Mouse (Mus musculus): ENCODE data around the gene Prpf3. TPM values are rescaled to one million over a fixed set of nuclear protein-coding genes. Genes with fewer than 3 reads are reported as not detected.
"Not testable (repeated sequence)": the region's sequence is repeated elsewhere in the genome, so short reads cannot be mapped to it uniquely, and the experiment has no call there.

Gene Prpf3
- polyA plus RNA-seq, 1 experiment from 2014 or later = 59.1 TPM

DNA sequence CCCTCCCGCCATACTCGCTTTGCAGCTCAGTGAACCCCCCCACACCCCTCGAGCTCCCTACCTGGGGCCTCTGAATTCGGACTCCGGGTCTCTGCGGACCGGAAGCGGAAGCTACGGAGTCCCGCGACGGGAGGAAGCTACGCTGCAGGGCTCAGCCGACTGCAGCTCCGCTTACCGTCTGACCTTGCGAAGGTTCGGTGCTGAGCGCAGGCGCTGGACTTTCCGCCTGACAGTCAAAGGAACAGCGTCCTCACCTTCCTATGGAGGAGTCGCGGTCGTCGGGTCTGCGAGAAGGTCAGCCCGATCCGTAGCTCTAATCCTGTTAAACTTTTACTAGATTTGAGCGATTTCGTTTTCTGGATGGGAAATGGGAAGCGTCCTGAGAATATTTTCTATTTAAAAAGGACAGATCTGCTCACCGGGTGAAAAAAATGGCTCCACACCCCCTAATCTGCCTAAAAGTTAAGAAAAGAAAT lies 15.7 kb upstream of the Prpf3 start, which contains the start of gene Mrps21:
Gene Mrps21, minus strand, starts transcription at position 128 of the 476 bp plus-strand sequence.
- WGBS = under 1% methylated on average over 33 of the region's 33 CpGs
- Histone ChIP-seq H3K4me3 (replicated peaks) (peak within 1 kb of the TSS; percentile 68), H3K4me1 (peaks cover 16% of the 10 kb centered on the region), H3K9me3 (no peaks in the 10 kb centered on the region), H3K4me2 (peak within 1 kb of the TSS; percentile 76), H3K9ac (peak within 1 kb of the TSS; percentile 82), H3K27me3 (no peaks in the 10 kb centered on the region), H3K36me3 (replicated peaks) (peaks cover 27% of the 10 kb centered on the region), H3K27ac (peak within 1 kb of the TSS; percentile 77)
- peak; percentile 94 for ATAC-seq (ENCODE audit: low FRiP score)

DNA sequence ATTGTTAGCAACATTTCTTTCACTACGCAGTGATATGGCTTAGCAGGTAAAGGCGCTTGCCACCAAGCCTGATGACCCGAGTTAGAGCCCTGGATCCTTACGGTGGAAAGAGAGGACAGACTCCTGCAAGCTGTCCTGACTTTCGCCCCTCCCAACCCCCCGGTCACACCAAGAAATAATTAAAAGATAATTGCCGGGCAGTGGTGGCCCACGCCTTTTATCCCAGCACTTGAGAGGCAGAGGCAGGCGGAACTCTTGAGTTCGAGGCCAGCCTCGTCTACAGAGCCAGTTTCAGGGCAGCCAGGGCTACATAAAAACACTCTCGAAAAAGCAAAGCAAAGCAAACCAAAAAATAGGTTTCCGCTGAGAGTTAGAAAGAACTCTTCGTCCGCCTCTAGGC lies 15.3 kb upstream of the Prpf3 start:
- 10% methylated on average over 15 of the region's 15 CpGs for WGBS
- Histone ChIP-seq H3K27me3 (no peaks in the 10 kb centered on the region), H3K4me3 (replicated peaks) (peak overlapping the region; percentile 68), H3K36me3 (replicated peaks) (peaks cover 30% of the 10 kb centered on the region), H3K9me3 (no peaks in the 10 kb centered on the region), H3K9ac (peak overlapping the region; percentile 82), H3K27ac (peak overlapping the region; percentile 77), H3K4me2 (peak overlapping the region; percentile 76), H3K4me1 (peaks cover 16% of the 10 kb centered on the region)
- peak; percentile 58 for ATAC-seq (ENCODE audit: low FRiP score)

DNA sequence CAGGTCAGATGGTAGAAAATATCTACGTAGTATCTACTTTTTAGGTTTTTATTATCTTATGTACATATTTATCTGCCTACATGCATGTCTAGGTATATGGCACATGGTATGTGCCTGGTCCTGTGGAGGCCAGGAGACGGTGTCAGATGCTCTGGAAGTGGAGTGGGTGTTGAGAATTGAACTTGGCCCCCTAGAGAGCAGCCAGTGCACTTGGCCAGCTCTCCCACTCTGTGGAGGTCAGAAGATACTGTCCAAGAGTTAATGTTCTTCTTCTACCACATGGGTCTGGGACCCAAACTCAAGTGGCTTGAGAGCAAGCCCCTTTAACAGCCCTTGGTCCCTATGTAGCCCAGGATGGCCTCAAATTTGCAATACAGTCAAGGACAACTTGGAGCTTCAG lies 11.7 kb upstream of the Prpf3 start:
- Histone ChIP-seq H3K36me3 (replicated peaks) (peaks cover 53% of the 10 kb centered on the region), H3K27me3 (no peaks in the 10 kb centered on the region)

DNA sequence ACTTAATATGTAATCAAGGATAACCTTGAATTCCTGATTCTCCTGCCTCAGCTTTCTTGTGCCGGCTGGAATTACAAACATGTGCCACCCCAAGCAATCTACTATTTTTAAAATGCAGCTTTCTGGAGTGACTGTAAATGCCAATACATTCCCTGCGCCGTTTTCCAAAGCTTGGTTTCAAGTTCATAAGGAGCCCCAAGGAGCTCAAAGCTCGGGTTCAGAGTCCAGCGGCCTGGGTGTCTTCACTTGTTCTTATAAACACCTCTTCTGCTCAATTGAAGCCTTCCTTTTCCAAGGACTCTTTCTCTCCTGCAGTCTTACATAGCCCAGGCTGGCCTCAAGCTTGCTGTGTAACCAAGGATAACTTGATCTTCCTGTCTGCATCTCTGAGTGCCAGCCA lies 10.4 kb upstream of the Prpf3 start:
- no peak overlapping the region for H3K27ac ChIP-seq
- H3K4me1 ChIP-seq = peaks cover 8% of the 10 kb centered on the region
- 96% methylated on average over 5 of the region's 5 CpGs for WGBS
- peaks cover 60% of the 10 kb centered on the region for H3K36me3 ChIP-seq (replicated peaks)
- H3K9me3 ChIP-seq = no peaks in the 10 kb centered on the region
- ATAC-seq (ENCODE audit: low FRiP score) = no peak
- no peaks in the 10 kb centered on the region for H3K27me3 ChIP-seq
- no peak overlapping the region for H3K4me3 ChIP-seq (replicated peaks)
- no peak overlapping the region for H3K4me2 ChIP-seq
- no peak overlapping the region for H3K9ac ChIP-seq

More for the DNA sequence above, 11.7 kb upstream of the Prpf3 start:
- no peak overlapping the region for H3K27ac ChIP-seq
- peaks cover 14% of the 10 kb centered on the region for H3K4me1 ChIP-seq
- 96% methylated on average over 2 of the region's 2 CpGs for WGBS
- ATAC-seq (ENCODE audit: low FRiP score) = no peak
- no peak overlapping the region for H3K4me2 ChIP-seq
- H3K4me3 ChIP-seq (replicated peaks) = no peak overlapping the region
- no peaks in the 10 kb centered on the region for H3K9me3 ChIP-seq
- H3K9ac ChIP-seq = no peak overlapping the region

DNA sequence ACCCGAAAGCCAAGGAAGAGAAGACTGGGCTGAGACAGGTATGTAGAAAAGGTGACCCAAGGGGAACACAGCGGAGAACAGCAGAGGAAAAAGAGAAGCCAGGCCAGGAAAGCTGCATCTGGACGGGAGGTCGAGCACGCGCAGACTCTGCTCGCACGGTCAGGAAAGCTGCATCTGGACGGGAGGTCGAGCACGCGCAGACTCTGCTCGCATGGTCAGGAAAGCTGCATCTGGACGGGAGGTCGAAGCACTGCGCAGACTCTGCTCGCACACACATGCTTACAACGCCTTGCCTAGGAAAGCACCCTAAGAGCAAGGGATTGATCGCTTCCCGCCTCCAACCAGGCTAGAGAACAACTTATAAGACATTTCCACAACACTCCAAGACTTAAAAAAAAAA lies 9.9 kb upstream of the Prpf3 start:
- ATAC-seq (ENCODE audit: low FRiP score) = no peak
- peaks cover 60% of the 10 kb centered on the region for H3K36me3 ChIP-seq (replicated peaks)

DNA sequence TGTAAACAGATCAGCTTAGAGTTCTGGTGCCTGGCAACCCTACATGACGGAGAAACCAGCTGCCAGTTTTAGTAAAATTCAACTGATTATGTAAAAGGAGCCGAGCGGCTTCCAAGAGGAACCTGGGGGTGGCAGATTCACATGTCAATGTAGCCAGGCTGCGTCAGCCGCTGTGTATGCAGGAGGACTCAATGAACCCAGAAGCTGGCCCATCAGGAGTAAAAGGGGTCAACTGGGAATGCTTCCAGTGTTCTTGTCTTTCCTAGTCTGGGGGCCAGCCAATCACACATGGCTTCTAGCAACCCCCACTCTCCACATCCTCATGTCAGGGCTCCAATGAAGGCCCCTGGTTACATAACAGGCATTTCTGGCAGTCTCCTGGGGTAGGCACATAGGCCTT lies 9.4 kb upstream of the Prpf3 start:
- no peaks in the 10 kb centered on the region for H3K9me3 ChIP-seq
- no peak overlapping the region for H3K9ac ChIP-seq
- no peaks in the 10 kb centered on the region for H3K27me3 ChIP-seq
- H3K27ac ChIP-seq = no peak overlapping the region
- WGBS = 95% methylated on average over 5 of the region's 5 CpGs
- H3K4me3 ChIP-seq (replicated peaks) = no peak overlapping the region
- no peak for ATAC-seq (ENCODE audit: low FRiP score)
- no peaks in the 10 kb centered on the region for H3K4me1 ChIP-seq
- H3K36me3 ChIP-seq (replicated peaks) = peaks cover 58% of the 10 kb centered on the region
- H3K4me2 ChIP-seq = no peak overlapping the region

More for the DNA sequence above, 9.9 kb upstream of the Prpf3 start:
- no peaks in the 10 kb centered on the region for H3K27me3 ChIP-seq
- no peak overlapping the region for H3K4me3 ChIP-seq (replicated peaks)
- no peak overlapping the region for H3K4me2 ChIP-seq
- peaks cover 4% of the 10 kb centered on the region for H3K4me1 ChIP-seq
- WGBS = 93% methylated on average over 20 of the region's 20 CpGs
- H3K27ac ChIP-seq = no peak overlapping the region
- H3K9ac ChIP-seq = no peak overlapping the region
- no peaks in the 10 kb centered on the region for H3K9me3 ChIP-seq

DNA sequence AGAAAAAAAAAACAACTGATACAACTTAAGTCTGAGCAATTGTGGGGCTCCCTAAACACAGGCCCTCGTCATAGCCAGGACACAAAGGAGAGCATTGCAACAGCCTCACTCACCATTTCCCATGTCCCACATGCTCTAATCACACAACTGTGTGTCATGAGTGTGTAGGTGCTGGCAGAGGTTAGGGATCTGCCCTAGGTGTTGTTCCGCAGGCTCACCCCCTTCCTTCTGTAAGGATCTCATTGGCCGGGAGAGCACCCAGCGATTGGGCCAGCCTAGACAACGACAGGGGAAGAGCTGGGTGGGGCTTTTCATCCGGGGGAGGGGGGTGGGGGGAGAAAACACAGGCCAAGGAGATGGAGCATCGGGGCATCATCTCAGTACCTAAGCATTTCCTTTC lies 7.9 kb upstream of the Prpf3 start:
- Histone ChIP-seq H3K4me3 (replicated peaks) (no peak overlapping the region), H3K9me3 (no peaks in the 10 kb centered on the region), H3K36me3 (replicated peaks) (peaks cover 47% of the 10 kb centered on the region), H3K4me2 (no peak overlapping the region), H3K27me3 (no peaks in the 10 kb centered on the region), H3K9ac (no peak overlapping the region), H3K27ac (no peak overlapping the region), H3K4me1 (no peaks in the 10 kb centered on the region)
- 81% methylated on average over 7 of the region's 7 CpGs for WGBS
- ATAC-seq (ENCODE audit: low FRiP score) = no peak

DNA sequence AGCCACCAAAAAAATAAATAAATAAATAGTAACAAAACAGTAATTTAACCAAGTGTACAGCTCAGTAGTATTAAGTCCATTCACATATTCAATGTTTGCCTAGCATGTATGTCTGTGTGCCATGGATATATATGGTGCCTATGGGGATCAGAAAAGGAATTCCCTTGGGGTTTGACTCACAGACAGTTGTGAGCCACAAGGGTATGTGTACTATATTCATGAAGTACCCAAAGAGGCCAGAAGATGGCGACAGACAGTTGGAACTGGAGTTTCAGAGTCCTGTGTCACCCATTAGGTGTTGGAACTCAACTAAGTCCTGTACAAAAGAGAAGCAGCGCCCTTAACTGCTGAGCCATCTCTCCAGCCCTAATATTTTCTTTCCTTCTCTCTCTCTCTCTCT lies 6.1 kb upstream of the Prpf3 start:
- Histone ChIP-seq H3K4me2 (no peak overlapping the region), H3K9me3 (no peaks in the 10 kb centered on the region), H3K4me1 (no peaks in the 10 kb centered on the region), H3K27ac (no peak overlapping the region), H3K27me3 (no peaks in the 10 kb centered on the region), H3K9ac (no peak overlapping the region), H3K4me3 (replicated peaks) (no peak overlapping the region), H3K36me3 (replicated peaks) (peaks cover 34% of the 10 kb centered on the region)
- 39% methylated on average over 2 of the region's 2 CpGs for WGBS
- ATAC-seq (ENCODE audit: low FRiP score) = no peak

DNA sequence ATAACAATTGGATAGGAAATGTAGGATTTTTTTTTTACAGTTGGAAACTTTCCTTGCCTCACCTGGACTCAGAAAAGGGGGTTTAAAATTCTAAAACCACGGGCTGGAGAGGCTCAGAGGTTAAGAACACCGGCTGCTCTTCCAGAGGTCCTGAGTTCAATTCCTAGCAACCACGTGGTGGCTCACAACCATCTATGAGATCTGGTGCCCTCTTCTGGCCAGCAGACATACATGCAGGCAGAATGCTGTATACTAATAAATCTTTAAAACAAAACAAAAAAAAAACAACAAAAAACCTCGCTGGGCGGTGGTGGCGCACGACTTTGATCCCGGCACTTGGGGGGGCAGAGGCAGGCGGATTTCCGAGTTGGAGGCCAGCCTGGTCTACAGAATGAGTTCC lies 5.5 kb upstream of the Prpf3 start:
- Histone ChIP-seq H3K4me1 (peaks cover under 1% of the 10 kb centered on the region; the same call in 1 of the 2 replicates), H3K9me3 (no peaks in the 10 kb centered on the region), H3K4me2 (no peak overlapping the region), H3K27me3 (no peaks in the 10 kb centered on the region), H3K27ac (no peak overlapping the region), H3K9ac (no peak overlapping the region), H3K36me3 (replicated peaks) (peaks cover 32% of the 10 kb centered on the region), H3K4me3 (replicated peaks) (no peak overlapping the region)
- 76% methylated on average over 10 of the region's 10 CpGs for WGBS
- ATAC-seq (ENCODE audit: low FRiP score) = no peak

DNA sequence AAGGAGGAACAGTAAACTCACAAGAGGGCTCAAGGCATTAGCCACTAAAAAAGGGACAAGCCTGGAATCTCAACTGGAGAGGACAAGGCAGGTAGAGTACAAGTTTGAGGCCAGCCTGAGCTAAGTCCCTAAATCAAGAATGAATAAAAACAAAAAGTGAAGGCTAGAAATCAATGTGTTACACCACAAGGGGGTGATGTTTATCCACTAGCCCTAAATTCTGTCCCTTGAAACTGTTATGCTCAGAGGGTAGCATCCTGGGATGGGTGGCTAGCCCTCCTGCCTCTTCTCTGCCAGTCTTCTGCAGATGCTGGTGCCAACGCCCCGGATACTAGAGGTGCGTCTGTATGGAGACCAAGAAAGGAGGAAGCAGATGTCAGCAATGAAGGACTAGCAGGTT lies 4.6 kb upstream of the Prpf3 start:
- no peaks in the 10 kb centered on the region for H3K27me3 ChIP-seq
- ATAC-seq (ENCODE audit: low FRiP score) = no peak
- WGBS = 81% methylated on average over 3 of the region's 3 CpGs
- H3K36me3 ChIP-seq (replicated peaks) = peaks cover 26% of the 10 kb centered on the region
- no peaks in the 10 kb centered on the region for H3K9me3 ChIP-seq
- H3K4me1 ChIP-seq = peaks cover 3% of the 10 kb centered on the region; the same call in 1 of the 2 replicates
- no peak overlapping the region for H3K9ac ChIP-seq
- H3K4me3 ChIP-seq (replicated peaks) = no peak overlapping the region
- no peak overlapping the region for H3K4me2 ChIP-seq
- H3K27ac ChIP-seq = no peak overlapping the region

DNA sequence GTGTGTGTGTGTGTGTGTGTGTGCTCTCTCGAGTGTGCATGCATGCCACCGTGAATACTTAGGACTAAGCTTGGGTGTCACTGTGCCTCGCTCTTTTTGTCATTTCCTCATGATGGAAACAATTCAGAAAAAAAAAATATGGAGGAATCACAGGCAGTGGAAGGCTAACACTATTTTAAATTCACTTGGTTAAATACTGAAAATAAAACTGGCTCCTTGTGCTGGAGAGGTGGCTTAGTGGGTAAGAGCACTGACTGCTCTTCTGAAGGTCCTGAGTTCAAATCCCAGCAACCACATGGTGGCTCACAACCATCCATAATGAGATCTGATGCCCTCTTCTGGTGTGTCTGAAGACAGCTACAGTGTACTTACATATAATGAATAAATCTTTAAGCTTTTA lies 2.6 kb upstream of the Prpf3 start:
- not testable (repeated sequence) for H3K9me3 ChIP-seq; H3K9ac ChIP-seq; H3K27ac ChIP-seq; ATAC-seq (ENCODE audit: low FRiP score); H3K27me3 ChIP-seq; H3K4me2 ChIP-seq; H3K4me3 ChIP-seq (replicated peaks)
- Histone ChIP-seq H3K36me3 (replicated peaks) (peaks cover 16% of the 10 kb centered on the region), H3K4me1 (peaks cover 11% of the 10 kb centered on the region)
- 90% methylated on average over 3 of the region's 3 CpGs for WGBS

DNA sequence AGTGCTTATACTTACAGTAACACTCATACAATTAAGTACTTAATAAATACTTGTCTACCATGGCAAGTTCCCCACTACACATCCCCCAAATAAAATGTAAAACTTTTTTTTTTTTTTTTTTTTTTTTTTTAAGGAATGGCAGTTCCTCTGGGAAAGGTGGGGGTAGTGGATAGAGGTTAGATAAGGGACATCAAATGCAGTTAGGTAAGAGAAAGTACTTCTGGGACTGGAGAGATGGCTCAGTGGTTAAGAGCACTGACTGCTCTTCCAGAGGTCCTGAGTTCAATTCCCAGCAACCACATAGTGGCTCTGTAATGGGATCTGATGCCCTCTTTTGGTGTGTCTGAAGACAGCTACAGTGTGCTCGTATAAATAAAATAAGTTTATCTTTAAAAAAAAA lies 1.4 kb upstream of the Prpf3 start:
- Histone ChIP-seq H3K4me1 (peaks cover 11% of the 10 kb centered on the region), H3K36me3 (replicated peaks) (peaks cover 21% of the 10 kb centered on the region)
- H3K9ac ChIP-seq; H3K4me2 ChIP-seq; H3K27ac ChIP-seq; H3K27me3 ChIP-seq; H3K9me3 ChIP-seq; ATAC-seq (ENCODE audit: low FRiP score); H3K4me3 ChIP-seq (replicated peaks): not testable (repeated sequence)
- 91% methylated on average over 1 of the region's 1 CpGs for WGBS

DNA sequence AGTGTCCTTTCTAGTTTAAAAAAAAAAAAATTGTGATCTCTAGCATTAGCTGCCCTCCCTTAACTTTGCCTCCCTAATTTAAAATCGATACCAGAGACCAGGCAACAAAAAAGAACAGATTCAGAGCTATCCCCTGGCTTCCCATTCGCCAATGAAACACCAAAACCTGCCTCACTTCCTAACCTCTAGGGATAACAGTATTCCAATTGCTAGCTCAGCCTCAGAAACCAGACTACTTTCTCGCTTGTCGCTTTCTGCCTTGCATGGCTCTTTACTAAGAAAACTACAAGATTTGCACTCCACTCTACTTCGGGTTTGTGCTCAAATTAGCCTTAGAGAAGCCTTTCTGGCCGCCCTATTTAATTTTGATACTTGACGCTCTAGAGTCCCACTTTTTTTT lies 430 bp upstream of the Prpf3 start:
- Histone ChIP-seq H3K9me3 (no peaks in the 10 kb centered on the region), H3K4me3 (replicated peaks) (peak overlapping the region; percentile 91), H3K4me1 (peaks cover 11% of the 10 kb centered on the region), H3K27me3 (no peaks in the 10 kb centered on the region), H3K9ac (peak overlapping the region; percentile 90), H3K4me2 (peak overlapping the region; percentile 79), H3K27ac (peak overlapping the region; percentile 74), H3K36me3 (replicated peaks) (peaks cover 22% of the 10 kb centered on the region)
- WGBS = 21% methylated on average over 7 of the region's 7 CpGs
- no peak; the same call in none of the 2 replicates for ATAC-seq (ENCODE audit: low FRiP score)

All from forebrain, embryonic 12.5 days (tissue).